Mouse (Mus musculus) MEL (cell line): Measurements from ENCODE around the gene Stard10. TPM values are rescaled to one million over a fixed set of nuclear protein-coding genes. Genes with fewer than 3 reads are reported as not detected.

Source experiments
- DNase-seq: peaks from one replicate; pipeline ENCODE4 v3.0.0; 2011; ENCODE audit warnings: low read depth, low spot score
- H3K27ac ChIP-seq: 2 replicates; pipeline ENCODE4 v1.5.1; 2012; ENCODE audit warnings: low read depth, mild to moderate bottlenecking, control low read depth, low read length, moderate library complexity; ENCODE audit not compliant: control insufficient read depth
- H3K27me3 ChIP-seq, 2 experiments: fragments of 150-350 bp in 1 of 2; sonication (generic) in 1 of 2; 2 replicates each; pipeline ENCODE4 v1.6.1; 2012; ENCODE audit warnings: low read length in 2 of 2, mild to moderate bottlenecking in 2 of 2, improper control_type of control experiment in 1 of 2, moderate library complexity in 1 of 2; ENCODE audit not compliant: insufficient read depth in 2 of 2, control insufficient read depth in 1 of 2
- H3K36me3 ChIP-seq, 2 experiments: 2 replicates each; pipeline ENCODE4 v1.6.1; 2012 to 2014; ENCODE audit warnings: low read length in 2 of 2, improper control_type of control experiment in 1 of 2, inconsistent platforms in 1 of 2, mild to moderate bottlenecking in 1 of 2; ENCODE audit not compliant: insufficient read depth in 2 of 2, control insufficient read depth in 1 of 2
- H3K4me1 ChIP-seq, 2 experiments: fragments of 150-350 bp in 1 of 2; sonication (generic) in 1 of 2; 2 replicates each; pipeline ENCODE4 v1.6.1; 2012; ENCODE audit warnings: low read length in 2 of 2, improper control_type of control experiment in 1 of 2, mild to moderate bottlenecking in 1 of 2; ENCODE audit not compliant: insufficient read depth in 2 of 2, control insufficient read depth in 1 of 2
- H3K4me3 ChIP-seq, 2 experiments: fragments of 150-350 bp in 1 of 2; sonication (generic) in 1 of 2; 2 replicates each; pipeline ENCODE4 v1.5.1; 2012; ENCODE audit warnings: low read depth in 2 of 2, low read length in 2 of 2, mild to moderate bottlenecking in 2 of 2, moderate library complexity in 2 of 2, control low read depth in 1 of 2, improper control_type of control experiment in 1 of 2; ENCODE audit not compliant: control insufficient read depth in 1 of 2, insufficient read depth in 1 of 2
- H3K79me2 ChIP-seq: 2 replicates; pipeline ENCODE4 v1.6.1; 2012; ENCODE audit warnings: mild to moderate bottlenecking, low read length, moderate library complexity; ENCODE audit not compliant: control insufficient read depth, poor library complexity, insufficient read depth
- H3K9ac ChIP-seq: 2 replicates; pipeline ENCODE4 v1.6.1; 2012; ENCODE audit warnings: low read depth, mild to moderate bottlenecking, control low read depth, low read length, moderate library complexity; ENCODE audit not compliant: control insufficient read depth, poor library complexity, severe bottlenecking
- H3K9me3 ChIP-seq: fragments of 150-350 bp; sonication (generic); replicated peaks from 2 replicates; pipeline ENCODE4 v1.6.1; 2012; ENCODE audit warnings: mild to moderate bottlenecking, low read length, improper control_type of control experiment, moderate library complexity; ENCODE audit not compliant: insufficient read depth
- CHD2 ChIP-seq: IDR thresholded peaks from 2 replicates; pipeline ENCODE4 v1.6.1; 2011; ENCODE audit warnings: low read length, improper control_type of control experiment
- E2F4 ChIP-seq: IDR thresholded peaks from 2 replicates; pipeline ENCODE4 v1.6.1; 2011; ENCODE audit warnings: low read depth, low read length, improper control_type of control experiment, borderline replicate concordance
- EP300 ChIP-seq, 2 experiments: IDR thresholded peaks; 2 replicates each; pipeline ENCODE4 v1.6.1; 2011; ENCODE audit warnings: improper control_type of control experiment in 2 of 2, low read length in 2 of 2, low read depth in 1 of 2, mild to moderate bottlenecking in 1 of 2
- ETS1 ChIP-seq: IDR thresholded peaks from 2 replicates; pipeline ENCODE4 v1.6.1; 2012; ENCODE audit warnings: low read depth, mild to moderate bottlenecking, inconsistent platforms, low read length, improper control_type of control experiment, moderate library complexity
- GABPA ChIP-seq: IDR thresholded peaks from 2 replicates; pipeline ENCODE4 v1.6.1; 2012; ENCODE audit warnings: low read depth, mild to moderate bottlenecking, inconsistent platforms, low read length, improper control_type of control experiment, moderate library complexity
- KAT2A ChIP-seq: conservative IDR thresholded peaks from 2 replicates; pipeline ENCODE4 v1.6.1; 2012; ENCODE audit warnings: low read depth, low read length, improper control_type of control experiment, inconsistent platforms
- MAX ChIP-seq: IDR thresholded peaks from 2 replicates; pipeline ENCODE4 v1.6.1; 2011; ENCODE audit warnings: low read length, improper control_type of control experiment
- MEF2A ChIP-seq: IDR thresholded peaks from 2 replicates; pipeline ENCODE4 v1.6.1; 2014; ENCODE audit warnings: low read depth, mild to moderate bottlenecking, inconsistent platforms, low read length, improper control_type of control experiment; ENCODE audit not compliant: poor library complexity, insufficient replicate concordance, severe bottlenecking; ENCODE audit errors: extremely low read depth
- MXI1 ChIP-seq: IDR thresholded peaks from 2 replicates; pipeline ENCODE4 v1.6.1; 2011; ENCODE audit warnings: mild to moderate bottlenecking, low read depth, low read length, improper control_type of control experiment
- MYC ChIP-seq: IDR thresholded peaks from 2 replicates; pipeline ENCODE4 v1.6.1; 2011; ENCODE audit warnings: low read depth, mild to moderate bottlenecking, low read length, improper control_type of control experiment, moderate library complexity
- POLR2AphosphoS2 ChIP-seq: IDR thresholded peaks from 2 replicates; pipeline ENCODE4 v1.6.1; 2011; ENCODE audit warnings: low read length, improper control_type of control experiment
- POLR2AphosphoS5 ChIP-seq: IDR thresholded peaks from 2 replicates; pipeline ENCODE4 v1.6.1; 2012; ENCODE audit warnings: low read depth, borderline replicate concordance, mild to moderate bottlenecking, inconsistent platforms, low read length, moderate library complexity, mixed read lengths
- SIN3A ChIP-seq: IDR thresholded peaks from 2 replicates; pipeline ENCODE4 v1.6.1; 2012; ENCODE audit warnings: low read length, improper control_type of control experiment, inconsistent platforms
- TAL1 ChIP-seq: IDR thresholded peaks from 2 replicates; pipeline ENCODE4 v1.6.1; 2012; ENCODE audit warnings: mild to moderate bottlenecking, inconsistent platforms, low read length, moderate library complexity, mixed read lengths
- TBP ChIP-seq: IDR thresholded peaks from 2 replicates; pipeline ENCODE4 v1.8.0; 2011; ENCODE audit warnings: low read depth, low read length, improper control_type of control experiment
- TCF12 ChIP-seq: IDR thresholded peaks from 2 replicates; pipeline ENCODE4 v1.6.1; 2014; ENCODE audit warnings: low read depth, mild to moderate bottlenecking, inconsistent platforms, low read length, improper control_type of control experiment, moderate library complexity
- USF1 ChIP-seq: IDR thresholded peaks from 2 replicates; pipeline ENCODE4 v1.6.1; 2014; ENCODE audit warnings: low read depth, mild to moderate bottlenecking, inconsistent platforms, low read length, improper control_type of control experiment, moderate library complexity
- ZMIZ1 ChIP-seq: IDR thresholded peaks from 2 replicates; pipeline ENCODE4 v1.6.1; 2012; ENCODE audit warnings: low read depth, mild to moderate bottlenecking, inconsistent platforms, low read length, improper control_type of control experiment, moderate library complexity
- ZNF384 ChIP-seq: IDR thresholded peaks from 2 replicates; pipeline ENCODE4 v1.6.1; 2012; ENCODE audit warnings: low read depth, mild to moderate bottlenecking, inconsistent platforms, low read length, improper control_type of control experiment
- polyA plus RNA-seq, 2 experiments: library from polyadenylated mRNA; stranded (reverse) in 1 of 2; unstranded in 1 of 2; fragments of >175 nt in 1 of 2; fragments of >200 nt in 1 of 2; gene quantifications; 2 replicates each; pipeline versions ENCODE4 v1.2.1 to v1.2.4; 2012; ENCODE audit warnings: low replicate concordance in 2 of 2, low read depth in 1 of 2; ENCODE audit not compliant: insufficient read length in 2 of 2, insufficient read depth in 1 of 2, missing spikeins in 1 of 2
- total RNA-seq: library from RNA; depleted of rRNA; stranded (reverse); fragments of 300-350 nt; gene quantifications from 2 replicates; pipeline ENCODE4 v1.2.3, GENCODE M21; 2012

Stard10 gene
- total and polyA plus RNA-seq, 3 experiments: 9.3 to 17.9 TPM; not detected in 1

GRCm38 (mm10) chr7:101336686-101337085, 19.8 kb downstream of the Stard10 start:
- no peak for DNase-seq
- TF ChIP-seq MAX (no peak), ZNF384 (no peak), ETS1 (no peak), MXI1 (no peak), POLR2AphosphoS5 (no peak), SIN3A (no peak), KAT2A (no peak), E2F4 (no peak), ZMIZ1 (no peak), TCF12 (no peak), POLR2AphosphoS2 (no peak)
- Histone ChIP-seq H3K9ac (no peak overlapping the region), H3K4me3 (no peak overlapping the region), H3K36me3 (peaks cover 0 to 4% of the 10 kb centered on the region in 2 experiments; a peak in 2 of 4 replicates), H3K27me3 (no peaks in the 10 kb centered on the region), H3K79me2 (no peaks in the 10 kb centered on the region), H3K4me1 (peaks cover 0 to 10% of the 10 kb centered on the region in 2 experiments; a peak in 3 of 4 replicates), H3K9me3 (no peaks in the 10 kb centered on the region), H3K27ac (no peak overlapping the region)

GRCm38 (mm10) chr7:101337401-101337800, 20.5 kb downstream of the Stard10 start:
- Histone ChIP-seq H3K27me3 (no peaks in the 10 kb centered on the region), H3K4me1 (peaks cover 0 to 11% of the 10 kb centered on the region in 2 experiments; a peak in 3 of 4 replicates), H3K9ac (no peak overlapping the region), H3K36me3 (peaks cover 0 to 4% of the 10 kb centered on the region in 2 experiments; a peak in 2 of 4 replicates), H3K27ac (no peak overlapping the region), H3K79me2 (no peaks in the 10 kb centered on the region), H3K4me3 (no peak overlapping the region), H3K9me3 (no peaks in the 10 kb centered on the region)
- no peak for DNase-seq
- TF ChIP-seq ZNF384: no peak
- no peak for TF ChIP-seq ZMIZ1
- TF ChIP-seq TCF12: no peak
- no peak for TF ChIP-seq POLR2AphosphoS2
- no peak for TF ChIP-seq EP300 (IDR thresholded peaks at IDR 0.05; ENCODE audit: low read depth in 1 of 2, low read length in 2 of 2)
- TF ChIP-seq ETS1: no peak
- TF ChIP-seq MEF2A: no peak

GRCm38 (mm10) chr7:101341405-101341804, 24.5 kb downstream of the Stard10 start:
- TF ChIP-seq MYC: no peak
- no peak for TF ChIP-seq GABPA
- TF ChIP-seq TBP: no peak
- no peak for TF ChIP-seq ZNF384
- no peak for TF ChIP-seq TAL1
- TF ChIP-seq USF1: no peak
- TF ChIP-seq KAT2A: no peak
- no peak for TF ChIP-seq CHD2
- TF ChIP-seq SIN3A: no peak
- TF ChIP-seq POLR2AphosphoS5: no peak
- Histone ChIP-seq H3K4me1 (peaks cover 0 to 11% of the 10 kb centered on the region in 2 experiments; a peak in 3 of 4 replicates), H3K27ac (no peak overlapping the region)

More at GRCm38 (mm10) chr7:101341405-101341804, 24.5 kb downstream of the Stard10 start:
- H3K9ac ChIP-seq: no peak overlapping the region
- no peaks in the 10 kb centered on the region for H3K27me3 ChIP-seq
- H3K4me3 ChIP-seq: no peak overlapping the region
- H3K36me3 ChIP-seq: peaks cover 0 to 4% of the 10 kb centered on the region in 2 experiments; a peak in 2 of 4 replicates
- H3K79me2 ChIP-seq: no peaks in the 10 kb centered on the region
- DNase-seq: no peak
- H3K9me3 ChIP-seq: no peaks in the 10 kb centered on the region
